Mouse (Mus musculus): Measurements from ENCODE around the gene 4933402J07Rik.

DNA sequence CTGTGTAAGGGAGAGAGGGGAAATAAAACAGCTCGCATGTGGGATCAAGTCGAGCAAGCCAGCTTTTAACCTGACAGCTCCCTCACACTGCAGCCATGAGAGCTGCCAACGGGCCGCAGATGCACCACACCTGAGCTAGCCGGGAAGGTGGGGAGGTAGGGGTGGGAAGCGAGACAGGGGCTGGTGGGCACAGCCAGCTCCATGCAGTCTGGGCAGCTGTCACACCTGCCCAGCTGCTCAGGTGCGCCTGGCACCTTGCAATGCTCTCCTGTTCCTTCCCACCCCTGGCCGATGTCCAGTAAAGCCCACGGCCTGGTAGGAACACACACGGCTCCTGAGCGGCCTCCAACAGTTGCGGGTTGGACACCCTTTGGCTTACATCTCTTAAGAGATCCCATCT, 57.5 kb downstream of the 4933402J07Rik start:
- TF ChIP-seq CTCF (IDR thresholded peaks at IDR 0.05; ENCODE audit: extremely low read depth, insufficient read depth, low read length) (no peak), POLR2A (IDR thresholded peaks at IDR 0.05; ENCODE audit: extremely low read depth, insufficient read depth, low read length) (no peak)
